Mouse (Mus musculus) fat pad, adult 2 months (tissue): Measurements from ENCODE around the gene Traf2.

Source experiments
- DNase-seq: peaks from one replicate; pipeline ENCODE4 v3.0.0-alpha.2; 2011; ENCODE audit warnings: low read depth, low spot score; ENCODE audit errors: extremely low read depth

Gene Traf2

DNA sequence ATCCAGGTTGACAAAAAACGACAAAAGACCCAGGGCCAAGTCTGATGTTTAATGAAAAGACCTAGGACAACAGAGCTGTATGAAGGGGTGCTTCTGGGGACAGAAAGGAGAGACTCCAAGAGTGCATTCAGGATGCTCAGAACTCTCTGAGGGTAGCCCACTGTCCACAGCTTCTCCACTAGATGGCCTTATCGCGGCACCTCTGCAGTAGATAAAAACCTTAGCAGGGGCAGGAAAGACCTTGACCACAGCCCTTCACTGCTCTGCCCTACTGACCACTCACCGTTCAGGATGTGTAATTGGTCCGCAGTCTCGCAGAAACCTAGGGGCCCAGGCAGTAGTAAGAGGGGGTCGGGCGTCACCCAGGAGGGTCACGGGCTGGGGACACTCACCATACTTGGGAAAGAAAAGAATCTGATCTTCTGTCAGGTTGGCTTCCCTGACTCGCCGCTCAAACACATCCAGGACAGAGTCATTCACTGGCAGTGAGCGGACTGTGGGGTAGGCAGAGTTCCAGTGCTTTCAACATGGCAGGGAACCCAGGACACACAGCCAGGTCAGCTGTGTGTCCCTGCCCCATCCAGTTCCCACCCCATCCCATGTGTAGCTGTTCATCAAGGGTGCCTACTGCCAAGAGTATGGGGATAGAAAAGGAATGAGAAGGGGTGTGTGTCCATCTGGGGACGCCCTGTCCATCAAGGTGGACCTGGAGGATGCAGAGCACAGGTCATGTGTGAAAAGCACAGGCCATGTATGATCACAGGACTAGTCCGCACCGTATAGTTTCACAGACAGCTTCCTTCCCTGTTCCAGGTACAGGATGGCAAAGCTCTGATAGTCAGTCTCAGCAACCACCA lies 47.9 kb downstream of the Traf2 start:
- no peak for DNase-seq

- no peak for DNase-seq
These were observed 48.7 kb downstream of the Traf2 start for GRCm38 (mm10) chr2:25497846-25498575.

DNA sequence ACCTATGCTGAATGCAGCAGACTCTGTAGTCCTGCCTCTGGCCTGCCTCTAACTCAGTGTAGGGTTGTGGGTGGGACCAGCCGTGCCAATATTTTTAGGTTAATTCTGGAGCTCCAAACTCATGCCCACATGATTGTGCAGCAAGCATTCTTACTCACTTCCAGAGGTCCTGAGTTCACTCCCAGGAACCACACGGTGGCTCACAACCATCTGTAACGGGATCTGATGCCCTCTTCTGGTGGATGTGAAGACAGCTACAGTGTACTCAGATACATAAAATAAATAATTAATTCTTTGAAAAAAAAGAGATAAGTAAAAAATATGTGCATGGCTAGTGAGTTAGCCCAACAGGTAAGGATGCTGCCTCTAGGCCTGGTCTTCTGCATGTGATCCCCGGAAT lies 50.3 kb downstream of the Traf2 start:
- no peak for DNase-seq

DNA sequence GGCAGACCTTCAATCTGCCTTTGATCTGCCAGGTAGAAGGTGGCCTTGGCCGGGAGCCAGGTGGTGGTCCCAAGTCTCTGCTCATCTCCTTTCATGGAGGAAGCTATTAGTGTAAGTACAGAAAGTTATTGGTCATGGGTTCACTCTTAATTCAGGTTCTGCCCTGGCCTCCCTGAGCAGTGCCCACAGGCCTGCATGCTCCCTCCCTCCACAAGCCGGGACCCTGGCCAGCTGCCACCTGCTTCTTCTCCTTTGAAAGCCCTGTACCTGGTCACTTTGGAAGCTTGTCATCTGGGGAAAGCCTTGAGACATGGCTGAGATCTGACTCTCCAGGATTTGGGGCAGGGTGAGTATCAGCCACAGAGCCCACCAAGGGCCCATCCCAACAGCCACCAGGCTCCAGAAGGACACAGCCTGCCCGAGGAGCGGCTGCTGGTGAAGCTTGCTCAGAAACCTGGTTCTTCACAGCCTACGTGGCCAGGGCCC lies 53.2 kb downstream of the Traf2 start, which contains the start of gene Lcn12:
Gene Lcn12 (minus strand): TSS at position 436 of the 486 bp plus-strand sequence.
- no peak for DNase-seq

- no peak for DNase-seq
These were observed 53.8 kb downstream of the Traf2 start for GRCm38 (mm10) chr2:25492988-25493387.

DNA sequence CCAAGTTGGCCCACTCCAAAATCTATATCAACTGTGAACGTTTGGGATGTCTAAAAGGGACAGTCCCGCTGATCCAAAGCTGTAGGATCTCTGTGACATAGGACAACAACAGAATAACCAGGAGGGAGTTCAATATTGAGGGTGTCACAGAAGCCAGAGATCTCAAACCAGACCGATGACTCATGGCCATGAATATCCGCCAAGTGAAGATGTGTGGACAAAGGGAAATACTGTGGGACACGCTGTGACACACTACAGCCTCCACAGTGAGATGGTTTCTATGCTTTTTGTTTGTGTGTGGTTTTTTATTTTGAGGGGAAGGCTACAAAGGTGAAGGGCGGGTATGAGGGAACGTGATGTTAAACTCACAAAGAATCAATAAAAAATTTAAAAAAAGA lies 58.1 kb downstream of the Traf2 start:
- no peak for DNase-seq

DNA sequence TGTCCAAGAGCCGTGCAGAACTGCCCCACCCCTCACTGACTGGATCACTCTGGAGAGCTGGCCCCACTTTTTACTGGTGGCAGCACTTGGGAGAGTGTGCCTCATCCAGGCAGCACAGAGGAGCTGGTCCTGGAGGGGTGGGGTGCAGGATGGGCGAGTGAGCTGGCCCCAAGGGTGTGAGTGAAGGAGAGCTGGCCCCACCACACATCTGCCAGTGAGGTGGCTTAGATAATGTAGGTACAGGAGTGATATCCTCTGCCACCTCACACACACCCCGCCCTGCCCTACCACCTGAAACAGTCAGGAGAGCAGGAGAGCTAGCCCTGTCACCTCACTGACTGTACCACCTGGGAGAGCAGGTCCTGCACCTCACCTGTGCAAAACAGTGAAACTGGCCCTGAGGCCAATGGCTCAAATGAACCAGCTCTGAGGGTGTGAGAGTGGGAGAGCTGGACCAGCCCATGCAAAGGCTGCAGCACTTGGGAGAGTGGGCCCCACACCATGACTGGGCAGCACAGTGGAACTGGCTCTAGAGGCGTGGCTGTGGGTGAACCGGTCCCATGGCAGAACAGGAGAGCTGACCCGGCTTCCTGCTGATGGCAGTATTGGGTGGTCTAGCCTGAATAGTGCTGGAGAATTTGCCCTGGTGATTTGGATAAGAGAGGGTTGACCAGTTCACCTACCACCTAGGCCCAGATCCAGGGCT lies 58.6 kb downstream of the Traf2 start:
- DNase-seq: no peak

GRCm38 (mm10) chr2:25484901-25485647 lies 61.7 kb downstream of the Traf2 start:
- DNase-seq: no peak

GRCm38 (mm10) chr2:25482969-25483368 lies 63.8 kb downstream of the Traf2 start:
- no peak for DNase-seq

DNA sequence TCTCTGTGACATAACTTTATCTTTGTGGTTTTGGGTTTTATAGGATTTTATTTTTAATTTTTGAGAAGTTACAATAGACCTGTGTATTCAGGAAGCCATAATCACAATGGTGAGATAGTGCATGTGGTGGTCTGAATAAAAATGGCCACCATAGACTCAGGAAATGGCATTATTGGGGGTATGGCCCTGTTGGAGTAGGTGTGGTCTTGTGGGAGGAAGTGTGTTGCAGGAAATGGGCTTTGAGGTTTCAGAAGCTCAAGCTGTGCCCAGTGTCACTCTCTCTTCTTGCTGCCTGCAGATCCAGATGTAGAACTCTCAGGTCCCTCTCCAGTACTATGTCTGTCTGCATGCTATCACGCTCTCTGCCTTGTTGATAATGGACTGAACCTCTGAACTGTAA lies 66.2 kb downstream of the Traf2 start:
- DNase-seq: no peak

DNA sequence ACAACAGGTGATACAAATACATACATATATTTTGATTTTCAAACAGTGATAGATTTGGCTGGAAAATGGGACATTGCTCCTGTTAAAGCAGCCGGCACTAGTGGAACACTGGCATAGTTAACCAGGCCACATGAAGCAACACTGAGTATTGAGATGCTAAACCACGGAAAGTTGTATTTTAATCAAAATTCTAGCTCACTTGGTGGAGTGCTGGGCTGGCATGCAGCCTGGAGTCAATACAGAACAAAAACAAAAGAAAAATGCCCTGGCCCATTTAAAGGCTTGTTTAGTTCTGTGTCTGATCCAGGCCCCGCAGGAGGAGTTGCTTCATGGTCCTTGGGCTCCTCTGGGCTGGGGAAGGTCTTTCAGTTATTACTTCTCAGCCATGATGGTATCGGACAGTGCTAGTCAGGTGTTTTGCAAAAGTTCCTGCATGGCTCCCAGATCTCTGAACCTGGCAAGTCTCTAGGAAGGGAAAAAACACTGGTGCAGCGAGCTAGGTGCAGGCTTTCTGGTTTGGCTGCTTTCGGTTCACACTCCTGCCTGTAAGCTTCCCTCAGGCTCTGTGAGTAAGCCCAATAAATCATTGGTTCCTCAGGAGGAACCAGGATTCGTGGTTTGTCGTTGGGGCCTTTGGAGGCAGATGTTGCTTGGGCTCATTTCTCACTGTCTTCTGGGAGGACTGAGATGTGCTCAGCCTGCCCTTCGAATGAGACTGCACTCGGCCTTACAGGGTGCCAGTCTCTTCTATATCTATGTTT lies 67.0 kb downstream of the Traf2 start:
- peak; percentile 68 for DNase-seq

GRCm38 (mm10) chr2:25477967-25478675 lies 68.6 kb downstream of the Traf2 start:
- DNase-seq: no peak

DNA sequence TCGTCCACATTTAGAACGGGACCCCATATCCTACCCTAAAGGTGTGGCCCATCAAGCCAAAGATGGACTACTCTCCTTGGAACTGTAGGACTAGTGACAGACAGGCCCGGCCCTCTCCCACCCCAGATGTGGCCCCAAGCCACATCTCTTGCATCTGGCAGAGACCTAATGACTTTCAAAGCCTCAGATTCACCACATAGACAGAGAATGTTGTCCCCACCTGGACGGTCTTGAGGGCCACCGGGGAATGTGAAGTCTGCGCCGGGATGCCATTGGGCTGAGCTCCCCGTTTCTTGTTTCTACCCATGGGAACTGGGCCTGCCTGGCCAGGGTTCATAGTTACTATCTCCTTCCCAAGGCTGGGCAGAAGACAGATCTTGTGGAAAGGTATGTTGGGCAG lies 69.2 kb downstream of the Traf2 start:
- no peak for DNase-seq

DNA sequence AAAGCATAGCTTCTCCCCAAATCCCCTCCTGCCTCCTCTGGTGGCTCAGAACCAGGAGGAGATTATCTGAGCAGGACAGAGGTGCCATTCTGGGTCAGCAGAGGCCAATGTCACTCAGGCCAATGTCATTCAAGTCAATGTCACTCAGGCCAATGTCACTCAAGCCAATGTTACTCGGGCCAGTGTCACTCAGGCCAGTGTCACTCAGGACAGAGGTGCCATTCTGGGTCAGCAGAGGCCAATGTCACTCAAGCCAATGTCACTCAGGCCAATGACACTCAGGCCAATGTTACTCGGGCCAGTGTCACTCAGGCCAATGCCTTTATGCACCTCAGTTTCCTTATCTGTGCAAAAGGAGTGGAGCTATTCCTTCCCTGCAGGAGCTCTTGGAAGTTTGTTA lies 74.2 kb downstream of the Traf2 start:
- DNase-seq: no peak

DNA sequence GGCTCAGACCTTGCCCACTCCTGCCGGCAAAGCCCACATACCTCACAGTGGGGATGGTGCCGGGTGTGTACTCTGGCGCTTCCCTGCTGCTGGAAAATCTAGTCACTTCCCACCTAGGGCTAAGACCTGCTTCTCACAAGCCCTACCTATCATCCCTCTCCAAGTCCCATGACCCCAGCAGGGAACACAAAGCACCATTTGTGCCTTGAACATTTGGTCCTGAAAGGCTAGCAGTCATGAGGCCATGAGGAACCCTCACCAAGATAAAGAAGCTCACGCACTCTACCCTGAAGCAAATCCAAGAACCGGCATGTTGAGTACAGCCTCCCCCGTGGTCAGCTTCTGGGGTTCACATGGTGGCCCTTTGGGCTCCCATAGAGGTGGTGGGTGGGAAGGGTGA lies 76.8 kb downstream of the Traf2 start, which contains the start of gene Ptgds:
Gene Ptgds (minus strand): TSS at position 78 of the 400 bp plus-strand sequence.
- DNase-seq: no peak

DNA sequence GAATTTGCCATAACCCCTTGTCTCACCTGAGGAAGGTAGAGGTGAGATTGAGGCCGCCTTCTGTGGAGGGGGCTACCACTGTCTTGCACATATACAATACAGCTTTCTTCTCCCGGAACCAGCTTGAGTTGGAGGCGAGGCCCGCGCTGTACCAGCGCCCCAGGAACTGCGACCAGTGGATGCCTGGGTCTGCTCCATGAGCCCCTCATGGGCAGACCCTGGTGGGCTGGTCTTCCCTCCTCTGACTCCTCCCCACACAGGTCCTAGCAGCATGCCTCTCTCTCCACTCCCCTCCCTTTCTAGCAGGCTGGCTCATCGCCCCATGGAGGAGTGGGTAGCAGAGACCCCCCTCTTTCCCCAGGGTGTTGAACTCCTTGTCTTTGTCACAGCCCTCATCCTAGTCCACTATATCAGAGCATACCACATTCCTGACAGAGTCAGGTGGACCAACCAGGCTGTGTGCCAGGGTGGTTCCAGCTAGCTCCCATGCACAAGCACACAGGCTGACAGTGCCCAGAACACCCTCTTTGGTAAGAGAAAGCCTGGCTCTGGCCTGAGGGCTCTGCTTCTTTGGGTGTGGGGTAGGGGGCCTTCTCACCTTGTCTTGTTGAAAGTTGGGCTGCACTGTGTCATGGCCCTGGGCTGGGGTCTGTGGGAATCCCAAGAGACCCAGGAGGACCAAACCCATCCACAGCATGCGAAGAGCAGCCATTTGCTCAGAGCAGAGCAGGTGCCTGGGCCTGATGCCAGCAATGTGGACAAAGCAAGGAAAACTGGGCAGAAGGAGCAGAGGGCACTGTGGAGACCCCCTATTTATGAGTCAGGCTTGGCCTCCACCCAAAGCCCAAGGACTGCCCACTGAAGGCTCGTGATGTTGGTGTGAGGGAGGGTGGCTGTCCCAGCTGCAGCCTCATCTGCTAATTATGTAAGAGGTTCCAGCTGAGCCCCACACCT lies 77.5 kb downstream of the Traf2 start:
- DNase-seq: no peak
